Mouse (Mus musculus): Measurements from ENCODE around the gene Nutf2. TPM values are rescaled to one million over a fixed set of nuclear protein-coding genes. Genes with fewer than 3 reads are reported as not detected.

Nutf2 gene
- polyA plus RNA-seq, 1 experiment from 2014 or later: 67.6 TPM

DNA sequence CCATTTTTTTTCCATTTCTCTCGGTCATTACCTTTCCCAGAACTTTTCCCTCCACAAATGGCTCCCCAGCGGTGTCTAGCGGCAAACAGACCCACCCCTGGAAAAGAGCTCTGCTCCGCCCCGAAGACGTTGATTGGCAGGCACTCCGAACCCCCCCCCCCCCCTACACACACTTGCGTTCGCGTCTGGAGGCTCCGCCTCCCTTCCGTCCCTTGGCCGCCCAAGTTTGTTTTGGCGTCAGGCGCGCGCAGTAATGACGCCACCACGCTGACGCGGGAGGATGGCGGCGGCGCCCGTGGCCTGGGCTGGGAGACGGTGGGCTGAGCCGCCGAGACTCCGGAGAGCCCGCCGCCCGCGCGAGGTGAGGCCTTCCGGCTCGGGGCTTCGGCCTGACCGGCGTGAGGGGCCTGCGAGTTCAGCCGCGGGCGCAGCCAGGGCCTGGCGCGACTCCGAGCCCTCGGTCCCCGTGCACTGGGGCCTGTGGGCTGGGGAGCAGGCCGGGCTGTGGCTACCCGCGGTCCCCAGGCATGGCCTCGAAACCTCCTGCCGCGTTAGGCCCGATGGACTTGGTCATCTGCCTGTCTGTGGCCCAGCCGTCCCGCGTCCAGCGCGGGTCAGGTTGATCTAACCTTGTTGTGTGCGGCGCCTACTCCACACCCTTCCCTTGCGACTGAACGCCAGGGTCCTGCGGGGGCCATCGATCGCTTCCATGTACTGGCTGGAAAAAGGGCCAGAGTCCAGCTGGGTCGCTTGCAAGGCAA is 40.0 kb downstream of the Nutf2 start, which contains the start of gene Pskh1:
Gene Pskh1, plus strand, starts transcription at position 262 of the 761 bp plus-strand sequence.
- WGBS (ENCODE audit: insufficient replicate concordance): under 1% methylated on average over 50 of the region's 68 CpGs
- H3K36me3 ChIP-seq (replicated peaks; ENCODE audit: insufficient read depth, low read length): no peaks in the 10 kb centered on the region
- DNase-seq (peak; percentile 95), ATAC-seq (peak; percentile 95)
- peaks cover 13% of the 10 kb centered on the region for H3K4me1 ChIP-seq (ENCODE audit: insufficient read depth)
- H3K9ac ChIP-seq (replicated peaks): peak within 1 kb of the TSS; percentile 98
- no peaks in the 10 kb centered on the region for H3K9me3 ChIP-seq (ENCODE audit: low read length)
- peak within 1 kb of the TSS; percentile 97 for H3K27ac ChIP-seq (ENCODE audit: low read depth)
- no peak for TF ChIP-seq CTCF (IDR thresholded peaks at IDR 0.05; ENCODE audit: low read depth)
- TF ChIP-seq EP300 (IDR thresholded peaks at IDR 0.05; ENCODE audit: low read depth): no peak
- H3K4me3 ChIP-seq (ENCODE audit: low read depth, low read length): peak within 1 kb of the TSS; percentile 93
- H3K4me2 ChIP-seq (ENCODE audit: low read depth, low read length): peak within 1 kb of the TSS; percentile 72
- no peaks in the 10 kb centered on the region for H3K27me3 ChIP-seq (ENCODE audit: insufficient read depth, low read length)

DNA sequence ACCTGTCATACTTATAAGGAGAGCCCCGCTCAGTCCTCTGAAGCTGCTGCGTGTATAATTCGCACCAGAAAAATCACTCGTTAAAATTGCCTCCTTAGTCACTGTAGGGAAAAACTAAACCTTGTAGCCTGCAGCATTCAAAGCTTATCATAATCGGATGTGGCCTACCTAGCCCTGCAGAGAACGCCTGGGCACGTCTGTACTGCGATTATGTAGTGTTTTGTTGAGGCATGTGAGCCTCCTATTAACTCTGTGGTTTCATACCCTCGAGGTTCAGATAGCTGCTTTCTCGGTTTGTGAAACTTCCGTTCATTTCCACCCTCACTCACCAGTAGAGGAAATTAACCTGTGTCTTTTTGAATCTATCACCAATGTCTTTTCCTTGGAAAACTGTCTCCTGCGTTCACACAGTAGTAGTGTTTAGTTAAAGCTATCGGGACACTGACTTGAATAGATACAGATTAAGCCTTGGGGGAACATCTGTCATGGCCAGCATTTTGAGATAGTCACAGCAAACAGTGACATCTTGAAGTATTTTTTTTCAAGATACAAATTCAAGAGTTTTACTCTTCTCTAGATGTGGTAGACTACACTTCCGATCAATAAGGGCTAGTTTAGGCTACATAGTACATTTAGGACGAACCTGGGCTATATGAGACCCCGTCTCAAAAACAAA is 40.7 kb downstream of the Nutf2 start:
- Histone ChIP-seq H3K27me3 (ENCODE audit: insufficient read depth, low read length) (no peaks in the 10 kb centered on the region), H3K36me3 (replicated peaks; ENCODE audit: insufficient read depth, low read length) (no peaks in the 10 kb centered on the region), H3K9me3 (ENCODE audit: low read length) (no peaks in the 10 kb centered on the region), H3K9ac (replicated peaks) (peak overlapping the region; percentile 98), H3K27ac (ENCODE audit: low read depth) (peak overlapping the region; percentile 97), H3K4me3 (ENCODE audit: low read depth, low read length) (peak overlapping the region; percentile 93), H3K4me2 (ENCODE audit: low read depth, low read length) (peak overlapping the region; percentile 72), H3K4me1 (ENCODE audit: insufficient read depth) (peaks cover 13% of the 10 kb centered on the region)
- DNase-seq (no peak), ATAC-seq (peak; percentile 52)
- no peak for TF ChIP-seq CTCF (IDR thresholded peaks at IDR 0.05; ENCODE audit: low read depth)
- peak; percentile 83 for TF ChIP-seq EP300 (IDR thresholded peaks at IDR 0.05; ENCODE audit: low read depth)
- 15% methylated on average over 16 of the region's 16 CpGs for WGBS (ENCODE audit: insufficient replicate concordance)

DNA sequence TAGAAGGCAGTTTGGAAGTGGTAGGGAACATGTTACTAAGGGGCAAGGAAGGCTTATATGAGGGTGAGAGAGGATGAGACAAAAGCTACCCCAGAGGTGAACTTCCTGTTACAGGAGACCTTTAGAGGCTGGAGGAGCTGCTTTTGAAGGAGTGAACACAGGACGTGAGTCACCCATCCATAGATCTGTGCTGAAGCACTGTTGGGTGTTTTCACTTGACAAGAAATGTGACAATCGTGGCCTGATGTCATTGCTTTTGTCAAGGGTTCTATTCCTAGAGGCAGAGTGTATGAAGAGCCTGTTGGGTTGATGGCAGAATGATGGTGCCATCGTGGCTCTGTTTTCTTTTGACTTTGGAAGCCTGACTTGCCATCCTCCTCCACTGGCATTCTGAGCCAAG is 59.0 kb downstream of the Nutf2 start:
- TF ChIP-seq CTCF (IDR thresholded peaks at IDR 0.05; ENCODE audit: low read depth) (no peak), EP300 (IDR thresholded peaks at IDR 0.05; ENCODE audit: low read depth) (no peak)
- Histone ChIP-seq H3K9me3 (ENCODE audit: low read length) (no peaks in the 10 kb centered on the region), H3K9ac (replicated peaks) (no peak overlapping the region), H3K36me3 (replicated peaks; ENCODE audit: insufficient read depth, low read length) (peaks cover 20% of the 10 kb centered on the region), H3K4me1 (ENCODE audit: insufficient read depth) (no peaks in the 10 kb centered on the region), H3K27me3 (ENCODE audit: insufficient read depth, low read length) (no peaks in the 10 kb centered on the region), H3K27ac (ENCODE audit: low read depth) (no peak overlapping the region), H3K4me2 (ENCODE audit: low read depth, low read length) (no peak overlapping the region), H3K4me3 (ENCODE audit: low read depth, low read length) (no peak overlapping the region)
- ATAC-seq: no peak
- 63% methylated on average over 3 of the region's 3 CpGs for WGBS (ENCODE audit: insufficient replicate concordance)
- no peak for DNase-seq

DNA sequence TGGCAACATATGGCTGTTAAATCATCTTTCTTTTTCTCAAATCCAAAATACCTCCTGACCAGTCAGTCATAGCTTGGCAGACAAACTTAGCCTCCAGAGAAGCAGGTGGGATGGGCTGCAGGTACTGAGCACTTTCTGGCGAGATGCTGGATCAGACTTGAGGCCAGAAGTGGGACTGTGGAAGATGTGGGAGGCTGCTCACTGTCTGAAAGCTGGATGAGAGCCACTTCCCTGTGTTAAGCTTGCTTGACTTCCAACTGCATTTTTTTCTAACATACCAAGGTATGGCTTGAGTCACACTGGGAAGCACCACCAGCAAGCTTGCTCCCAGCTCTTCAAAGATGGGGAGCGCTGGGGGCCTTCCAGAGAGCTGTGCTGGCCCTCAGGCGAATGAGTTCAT is 64.7 kb downstream of the Nutf2 start:
- WGBS (ENCODE audit: insufficient replicate concordance): 65% methylated on average over 3 of the region's 3 CpGs
- H3K9ac ChIP-seq (replicated peaks): no peak overlapping the region
- H3K4me2 ChIP-seq (ENCODE audit: low read depth, low read length): no peak overlapping the region
- DNase-seq (no peak), ATAC-seq (no peak)
- H3K9me3 ChIP-seq (ENCODE audit: low read length): no peaks in the 10 kb centered on the region
- H3K27ac ChIP-seq (ENCODE audit: low read depth): no peak overlapping the region
- TF ChIP-seq EP300 (IDR thresholded peaks at IDR 0.05; ENCODE audit: low read depth): no peak
- TF ChIP-seq CTCF (IDR thresholded peaks at IDR 0.05; ENCODE audit: low read depth): no peak
- no peaks in the 10 kb centered on the region for H3K27me3 ChIP-seq (ENCODE audit: insufficient read depth, low read length)
- no peaks in the 10 kb centered on the region for H3K4me1 ChIP-seq (ENCODE audit: insufficient read depth)
- H3K4me3 ChIP-seq (ENCODE audit: low read depth, low read length): no peak overlapping the region
- H3K36me3 ChIP-seq (replicated peaks; ENCODE audit: insufficient read depth, low read length): peaks cover 14% of the 10 kb centered on the region

Other genes with a start within 250 kb of the Nutf2 start
- gene Ctcf, start 224.0 kb upstream of the Nutf2 start, polyA plus RNA-seq (2015; fragmentation: Nextera tagmentation; extraction: Ambion mirVana): 41.1 and 42.2 TPM in 2 replicates
- 0.17 TPM in 1 of 2 replicates, not detected in the other for gene Agrp, start 223.2 kb upstream of the Nutf2 start, polyA plus RNA-seq (2015; fragmentation: Nextera tagmentation; extraction: Ambion mirVana)
- gene Carmil2, start 174.3 kb upstream of the Nutf2 start, polyA plus RNA-seq (2015; fragmentation: Nextera tagmentation; extraction: Ambion mirVana): 0.73 and 0.88 TPM in 2 replicates
- 20.6 and 22.4 TPM in 2 replicates for gene Acd, start 159.5 kb upstream of the Nutf2 start, polyA plus RNA-seq (2015; fragmentation: Nextera tagmentation; extraction: Ambion mirVana)
- gene Pard6a, start 159.4 kb upstream of the Nutf2 start, polyA plus RNA-seq (2015; fragmentation: Nextera tagmentation; extraction: Ambion mirVana): 5.0 and 6.6 TPM in 2 replicates
- gene 4933405L10Rik, start 152.9 kb upstream of the Nutf2 start, polyA plus RNA-seq (2015; fragmentation: Nextera tagmentation; extraction: Ambion mirVana): not detected in 2 replicates
- 2.9 and 3.3 TPM in 2 replicates for gene Enkd1, start 152.4 kb upstream of the Nutf2 start, polyA plus RNA-seq (2015; fragmentation: Nextera tagmentation; extraction: Ambion mirVana)
- gene Gfod2, start 101.9 kb upstream of the Nutf2 start, polyA plus RNA-seq (2015; fragmentation: Nextera tagmentation; extraction: Ambion mirVana): 2.4 and 2.9 TPM in 2 replicates
- 18.9 and 20.9 TPM in 2 replicates for gene Ranbp10, start 33.2 kb upstream of the Nutf2 start, polyA plus RNA-seq (2015; fragmentation: Nextera tagmentation; extraction: Ambion mirVana)
- gene Tsnaxip1, start 32.8 kb upstream of the Nutf2 start, polyA plus RNA-seq (2015; fragmentation: Nextera tagmentation; extraction: Ambion mirVana): not detected in 2 replicates
- 8.9 and 9.0 TPM in 2 replicates for gene Cenpt, start 7.3 kb upstream of the Nutf2 start, polyA plus RNA-seq (2015; fragmentation: Nextera tagmentation; extraction: Ambion mirVana)
- gene Thap11, start 5.4 kb upstream of the Nutf2 start, polyA plus RNA-seq (2015; fragmentation: Nextera tagmentation; extraction: Ambion mirVana): 19.6 and 21.5 TPM in 2 replicates
- gene Edc4, start 20.3 kb downstream of the Nutf2 start, polyA plus RNA-seq (2015; fragmentation: Nextera tagmentation; extraction: Ambion mirVana): 5.8 and 7.2 TPM in 2 replicates
- gene Nrn1l, start 33.0 kb downstream of the Nutf2 start, polyA plus RNA-seq (2015; fragmentation: Nextera tagmentation; extraction: Ambion mirVana): not detected in 2 replicates
- 11.5 and 11.8 TPM in 2 replicates for gene Pskh1, start 39.9 kb downstream of the Nutf2 start, polyA plus RNA-seq (2015; fragmentation: Nextera tagmentation; extraction: Ambion mirVana)
- 0.16 and 0.31 TPM in 2 replicates for gene Ctrl, start 73.3 kb downstream of the Nutf2 start, polyA plus RNA-seq (2015; fragmentation: Nextera tagmentation; extraction: Ambion mirVana)
- 57.1 and 62.0 TPM in 2 replicates for gene Psmb10, start 77.9 kb downstream of the Nutf2 start, polyA plus RNA-seq (2015; fragmentation: Nextera tagmentation; extraction: Ambion mirVana)
- 322 and 346 TPM in 2 replicates for gene Lcat, start 82.8 kb downstream of the Nutf2 start, polyA plus RNA-seq (2015; fragmentation: Nextera tagmentation; extraction: Ambion mirVana)
- gene Slc12a4, start 105.5 kb downstream of the Nutf2 start, polyA plus RNA-seq (2015; fragmentation: Nextera tagmentation; extraction: Ambion mirVana): 5.1 and 5.2 TPM in 2 replicates
- gene Dpep3, start 118.8 kb downstream of the Nutf2 start, polyA plus RNA-seq (2015; fragmentation: Nextera tagmentation; extraction: Ambion mirVana): not detected in 2 replicates
- gene Dus2, start 130.8 kb downstream of the Nutf2 start, polyA plus RNA-seq (2015; fragmentation: Nextera tagmentation; extraction: Ambion mirVana): 8.2 and 9.5 TPM in 2 replicates
- gene Dpep2nb, start 145.4 kb downstream of the Nutf2 start, polyA plus RNA-seq (2015; fragmentation: Nextera tagmentation; extraction: Ambion mirVana): not detected in 2 replicates
- gene Ddx28, start 151.3 kb downstream of the Nutf2 start, polyA plus RNA-seq (2015; fragmentation: Nextera tagmentation; extraction: Ambion mirVana): 13.0 and 14.7 TPM in 2 replicates
- gene Nfatc3, start 198.3 kb downstream of the Nutf2 start, polyA plus RNA-seq (2015; fragmentation: Nextera tagmentation; extraction: Ambion mirVana): 2.3 TPM in 2 replicates